Mouse (Mus musculus) liver, adult 2 months (tissue): ENCODE measurements at regions not wholly inside any gene's neighbourhood (a gene's known extent, or its start where the extent isn't known, plus 50 kb on each side); places are given as distances from the start of the nearest gene placed in this dataset.

Source experiments
- DNase-seq: peaks from one replicate; pipeline ENCODE4 v3.0.0-alpha.2; 2011; ENCODE audit warnings: low read depth, low spot score; ENCODE audit errors: extremely low read depth
- H3K27ac ChIP-seq: fragments of 200-500 bp; replicated peaks from 2 replicates; pipeline ENCODE4 v1.5.1; 2012; ENCODE audit warnings: low read depth, mild to moderate bottlenecking, control low read depth, inconsistent platforms, low read length; ENCODE audit not compliant: insufficient read depth
- H3K27me3 ChIP-seq: fragments of 200-500 bp; 2 replicates; pipeline ENCODE4 v1.6.1; 2012; ENCODE audit warnings: mild to moderate bottlenecking, moderate library complexity, low read length, inconsistent platforms; ENCODE audit not compliant: control insufficient read depth, insufficient read depth
- H3K36me3 ChIP-seq: fragments of 200-500 bp; 2 replicates; pipeline ENCODE4 v1.6.1; 2012; ENCODE audit warnings: low read length, inconsistent platforms; ENCODE audit not compliant: control insufficient read depth, insufficient read depth
- H3K4me1 ChIP-seq: fragments of 200-500 bp; 2 replicates; pipeline ENCODE4 v1.6.1; 2011; ENCODE audit warnings: low read length; ENCODE audit not compliant: control insufficient read depth, insufficient read depth
- H3K4me3 ChIP-seq: fragments of 200-500 bp; 2 replicates; pipeline ENCODE4 v1.5.1; 2011; ENCODE audit warnings: low read depth, mild to moderate bottlenecking, control low read depth, low read length, moderate library complexity; ENCODE audit not compliant: insufficient read depth
- H3K79me2 ChIP-seq: fragments of 200-500 bp; 2 replicates; pipeline ENCODE4 v1.6.1; 2012; ENCODE audit warnings: inconsistent platforms, mild to moderate bottlenecking, low read length, moderate library complexity; ENCODE audit not compliant: control insufficient read depth, insufficient read depth
- H3K9ac ChIP-seq: fragments of 200-500 bp; 2 replicates; pipeline ENCODE4 v1.6.1; 2012; ENCODE audit warnings: low read depth, mild to moderate bottlenecking, control low read depth, inconsistent platforms, low read length
- CTCF ChIP-seq: fragments of 200-500 bp; IDR thresholded peaks from 2 replicates; pipeline ENCODE4 v1.5.1; 2011; ENCODE audit warnings: low read depth, low read length, control low read depth
- POLR2A ChIP-seq: fragments of 200-500 bp; IDR thresholded peaks from 2 replicates; pipeline ENCODE4 v1.6.1; 2011; ENCODE audit warnings: low read length, control low read depth; ENCODE audit not compliant: insufficient read depth; ENCODE audit errors: extremely low read depth
- WGBS: fragments of 180-500 bp; shearing (Covaris S2); methylation state at CpG from one replicate; pipeline ENCODE4 v1.1.7; 2018; 5-methylcytosine and 5-hydroxymethylcytosine counted together

GRCm38 (mm10) chr4:124542696-124543095 is 67.9 kb downstream of the 3100002H09Rik start:
- H3K9ac ChIP-seq, result no peak overlapping the region
- TF ChIP-seq POLR2A (no peak), CTCF (no peak)
- H3K4me1 ChIP-seq, result no peaks in the 10 kb centered on the region
- WGBS, result 82% methylated on average over 5 of the region's 5 CpGs
- H3K36me3 ChIP-seq, result no peaks in the 10 kb centered on the region
- no peak overlapping the region for H3K27ac ChIP-seq
- H3K27me3 ChIP-seq, result 0 out of 2 replicates have a peak, but pooled peaks cover 2% of the 10 kb centered on the region
- no peak overlapping the region for H3K4me3 ChIP-seq
- H3K79me2 ChIP-seq, result no peaks in the 10 kb centered on the region
- no peak for DNase-seq

DNA sequence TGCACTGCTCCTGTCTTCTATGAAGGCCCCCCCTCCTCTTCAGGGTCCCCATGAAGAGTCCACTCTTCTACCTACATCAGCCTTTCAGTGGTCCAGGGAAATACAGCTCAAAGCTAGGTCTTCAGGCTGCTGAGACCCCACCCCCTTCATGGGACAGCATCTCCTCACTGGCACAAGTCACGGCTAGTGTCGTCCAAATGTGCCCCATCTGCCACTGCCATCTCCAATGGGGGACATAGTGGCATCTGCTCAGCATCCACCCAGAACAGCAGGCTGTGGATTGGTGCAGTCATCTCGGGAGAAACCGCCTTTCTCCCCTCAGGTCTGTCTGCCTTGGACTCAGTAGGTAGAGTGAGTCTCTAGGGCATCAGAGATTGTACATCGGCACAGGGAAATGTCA is 72.1 kb downstream of the 3100002H09Rik start:
- 0 out of 2 replicates have a peak, but pooled peaks cover 2% of the 10 kb centered on the region for H3K27me3 ChIP-seq
- H3K4me3 ChIP-seq, result no peak overlapping the region
- H3K4me1 ChIP-seq, result no peaks in the 10 kb centered on the region
- H3K27ac ChIP-seq, result no peak overlapping the region
- no peak for DNase-seq
- no peak overlapping the region for H3K9ac ChIP-seq
- no peaks in the 10 kb centered on the region for H3K36me3 ChIP-seq
- WGBS, result 88% methylated on average over 5 of the region's 5 CpGs
- TF ChIP-seq POLR2A (no peak), CTCF (no peak)
- no peaks in the 10 kb centered on the region for H3K79me2 ChIP-seq

GRCm38 (mm10) chr4:124537681-124538080 is 72.9 kb downstream of the 3100002H09Rik start:
- H3K36me3 ChIP-seq, result no peaks in the 10 kb centered on the region
- H3K4me3 ChIP-seq, result no peak overlapping the region
- no peak overlapping the region for H3K9ac ChIP-seq
- TF ChIP-seq POLR2A (no peak), CTCF (no peak)
- no peak overlapping the region for H3K27ac ChIP-seq
- no peaks in the 10 kb centered on the region for H3K79me2 ChIP-seq
- no peak for DNase-seq
- H3K4me1 ChIP-seq, result no peaks in the 10 kb centered on the region
- H3K27me3 ChIP-seq, result 0 out of 2 replicates have a peak, but pooled peaks cover 2% of the 10 kb centered on the region
- WGBS, result 86% methylated on average over 5 of the region's 5 CpGs

DNA sequence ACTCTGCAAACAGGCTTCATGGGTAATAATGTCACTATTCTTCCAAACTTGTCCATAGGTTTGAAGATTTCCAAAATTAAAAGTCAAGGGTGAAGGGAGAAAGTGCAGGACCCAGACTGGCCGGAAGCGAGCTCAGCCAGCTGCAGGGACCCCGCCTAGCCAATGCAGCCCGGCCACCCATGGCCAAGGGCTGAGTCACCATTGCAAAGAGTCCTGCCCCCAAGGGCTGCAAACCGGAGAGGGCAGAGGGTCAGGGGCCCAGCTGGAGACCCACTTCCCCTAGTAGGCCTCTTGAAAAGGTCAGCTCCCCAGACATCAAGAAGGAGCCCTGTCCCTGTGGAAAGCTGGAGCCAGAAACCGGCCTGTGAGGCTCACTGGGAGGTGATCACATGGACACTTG is 77.0 kb downstream of the 3100002H09Rik start:
- H3K36me3 ChIP-seq, result no peaks in the 10 kb centered on the region
- H3K4me3 ChIP-seq, result no peak overlapping the region
- TF ChIP-seq CTCF (no peak), POLR2A (no peak)
- no peak overlapping the region for H3K9ac ChIP-seq
- H3K4me1 ChIP-seq, result no peaks in the 10 kb centered on the region
- 0 out of 2 replicates have a peak, but pooled peaks cover 2% of the 10 kb centered on the region for H3K27me3 ChIP-seq
- no peak overlapping the region for H3K27ac ChIP-seq
- no peak for DNase-seq
- WGBS, result 64% methylated on average over 6 of the region's 6 CpGs
- H3K79me2 ChIP-seq, result no peaks in the 10 kb centered on the region

DNA sequence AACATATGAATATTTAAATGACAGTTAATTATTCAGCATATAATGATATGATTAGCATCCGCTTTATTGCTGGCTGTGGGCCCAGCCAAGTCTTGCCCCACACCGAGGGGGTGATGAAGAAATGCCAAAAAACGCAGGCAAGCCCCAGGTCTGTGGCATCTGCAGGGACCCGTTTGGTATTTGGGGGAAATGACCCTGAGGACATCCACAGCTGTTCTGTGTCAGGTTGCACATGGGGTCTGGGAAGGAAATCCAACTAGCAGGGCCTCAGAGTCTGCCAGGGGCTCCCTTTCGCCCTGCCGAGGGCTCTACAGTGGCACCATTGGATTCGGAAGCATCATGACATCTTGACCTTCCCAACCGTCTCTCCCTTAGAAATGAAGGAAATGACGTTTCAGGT is 80.0 kb downstream of the 3100002H09Rik start:
- 78% methylated on average over 9 of the region's 9 CpGs for WGBS

DNA sequence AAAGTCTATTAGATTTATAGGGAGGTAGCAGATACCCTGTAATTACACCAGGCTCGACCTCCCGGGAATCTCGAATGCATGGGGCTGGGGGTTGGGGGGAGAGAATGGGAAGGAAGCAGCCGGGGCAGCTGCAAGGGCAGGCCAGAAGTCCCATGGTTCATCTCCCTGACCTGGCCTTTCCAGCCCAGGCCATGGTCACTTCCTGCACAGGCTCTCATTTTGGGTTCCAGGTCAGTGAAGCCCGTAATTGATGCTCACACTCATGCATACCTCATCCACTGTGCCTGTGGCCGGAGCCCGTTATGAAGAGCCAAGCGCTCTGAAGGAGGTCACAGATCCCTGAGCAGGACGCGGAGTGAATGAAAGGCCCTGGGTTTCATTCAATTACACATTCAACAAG is 83.8 kb downstream of the 3100002H09Rik start:
- Histone ChIP-seq H3K27me3 (no peaks in the 10 kb centered on the region), H3K79me2 (no peaks in the 10 kb centered on the region), H3K36me3 (no peaks in the 10 kb centered on the region), H3K27ac (no peak overlapping the region), H3K4me3 (no peak overlapping the region), H3K4me1 (no peaks in the 10 kb centered on the region), H3K9ac (no peak overlapping the region)
- no peak for TF ChIP-seq CTCF
- no peak for TF ChIP-seq POLR2A
- no peak for DNase-seq
- WGBS, result 67% methylated on average over 10 of the region's 10 CpGs

More for the DNA sequence above, 80.0 kb downstream of the 3100002H09Rik start:
- no peak for DNase-seq
- Histone ChIP-seq H3K36me3 (no peaks in the 10 kb centered on the region), H3K4me3 (no peak overlapping the region), H3K27me3 (no peaks in the 10 kb centered on the region), H3K79me2 (no peaks in the 10 kb centered on the region), H3K4me1 (no peaks in the 10 kb centered on the region), H3K9ac (no peak overlapping the region), H3K27ac (no peak overlapping the region)
- TF ChIP-seq CTCF, result no peak
- TF ChIP-seq POLR2A, result no peak
